Mouse (Mus musculus): Measurements from ENCODE around the gene Hs6st3. TPM values are rescaled to one million over a fixed set of nuclear protein-coding genes. Genes with fewer than 3 reads are reported as not detected.

Hs6st3 gene
- total RNA-seq, 2 experiments from 2014 or later, result 0.19 TPM; not detected in 1

DNA sequence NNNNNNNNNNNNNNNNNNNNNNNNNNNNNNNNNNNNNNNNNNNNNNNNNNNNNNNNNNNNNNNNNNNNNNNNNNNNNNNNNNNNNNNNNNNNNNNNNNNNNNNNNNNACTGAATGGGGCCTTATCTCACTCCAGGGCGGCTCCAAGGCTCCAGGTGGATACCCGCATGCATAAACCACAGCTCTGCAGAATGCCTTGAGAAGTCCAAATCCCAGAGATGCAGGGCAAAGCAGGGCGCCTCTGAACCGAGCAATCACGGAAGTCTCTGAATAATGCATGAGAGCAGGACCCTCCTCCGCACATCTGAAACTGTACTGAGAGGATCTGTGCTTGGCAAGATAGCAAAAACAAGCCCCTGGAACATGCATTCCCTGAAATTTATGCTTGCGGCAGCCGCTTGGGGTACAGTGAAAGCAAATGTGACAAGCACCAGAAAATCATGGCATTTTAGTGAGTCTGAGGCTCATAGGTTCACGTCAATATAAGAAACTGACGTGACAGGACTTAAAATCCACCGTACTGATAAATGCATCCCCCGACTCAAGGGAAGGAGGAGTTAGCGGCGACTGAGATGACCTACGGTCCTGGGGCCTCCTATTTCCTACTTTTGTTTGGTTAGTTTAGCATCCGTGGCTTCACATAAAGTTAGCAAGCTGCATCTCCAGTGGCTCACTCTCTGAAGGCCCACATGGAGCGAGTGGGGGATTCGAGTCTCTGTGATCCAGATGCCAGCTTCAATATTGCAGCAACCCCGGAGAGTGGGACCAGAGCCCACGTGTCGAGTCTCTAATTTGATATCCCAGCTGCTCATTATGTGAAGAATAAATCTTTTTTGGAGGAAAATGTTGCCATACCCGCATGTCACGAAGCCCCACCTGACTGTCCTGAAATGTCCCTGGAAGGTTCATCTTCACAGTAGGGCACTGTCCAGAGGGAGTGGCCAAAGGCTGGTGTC lies 719.5 kb downstream of the Hs6st3 start:
- intact Hi-C loops (cut with DNase I), result no loop called here
- DNase-seq, result no peak

- DNase-seq, result no peak
- intact Hi-C loops (cut with DNase I), result no loop called here
Measured at GRCm38 (mm10) chr14:119873617-119874016, 735.5 kb downstream of the Hs6st3 start.

GRCm38 (mm10) chr14:119892922-119893321 lies 754.8 kb downstream of the Hs6st3 start:
- DNase-seq, result no peak
- intact Hi-C loops (cut with DNase I), result no loop called here

DNA sequence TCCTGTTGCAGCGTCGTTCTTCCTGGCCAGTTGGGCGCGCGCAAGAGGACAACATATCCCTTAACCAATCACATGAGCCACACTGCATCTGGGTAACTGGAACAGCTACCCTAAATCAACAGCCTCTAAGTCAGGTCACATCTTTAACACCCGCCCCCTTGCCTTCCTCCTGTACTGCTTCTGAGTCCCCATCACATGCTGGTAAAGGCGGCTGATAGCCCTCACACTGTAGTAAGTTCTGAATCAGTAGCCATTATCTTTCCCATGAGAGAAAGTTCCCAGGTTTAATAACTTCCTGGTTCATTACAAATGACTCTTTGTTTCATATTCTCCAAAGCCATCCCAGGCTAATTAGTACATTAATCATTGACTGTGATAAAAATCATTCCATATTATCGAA lies 757.0 kb downstream of the Hs6st3 start:
- no peak for DNase-seq
- intact Hi-C loops (cut with DNase I), result no loop called here

- no peak for DNase-seq
- intact Hi-C loops (cut with DNase I), result no loop called here
Measured at GRCm38 (mm10) chr14:119895765-119896465, 757.8 kb downstream of the Hs6st3 start.

GRCm38 (mm10) chr14:119902486-119902885 lies 764.3 kb downstream of the Hs6st3 start:
- no peak for DNase-seq
- intact Hi-C loops (cut with DNase I), result no loop called here

GRCm38 (mm10) chr14:119908032-119908675 lies 770.0 kb downstream of the Hs6st3 start:
- intact Hi-C loops (cut with DNase I), result no loop called here
- DNase-seq, result no peak

DNA sequence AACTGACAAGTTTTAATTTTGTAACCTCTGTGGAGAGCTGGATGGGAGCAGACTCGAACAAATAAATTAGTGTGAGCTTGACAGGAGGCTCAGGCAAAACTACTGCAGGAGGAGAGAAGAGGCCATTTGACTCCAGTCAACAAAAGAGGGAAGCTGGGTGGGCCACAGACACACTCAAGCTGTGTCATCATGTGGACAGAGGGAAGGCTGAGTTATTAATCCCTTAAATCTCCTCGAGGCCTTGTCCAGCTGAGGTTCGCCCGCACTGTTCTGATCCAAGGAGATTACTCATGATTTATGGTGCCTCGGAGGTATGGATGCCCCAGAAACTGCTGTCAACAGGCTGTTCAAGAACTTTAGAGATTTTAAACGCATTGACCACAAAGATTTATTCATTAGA lies 776.4 kb downstream of the Hs6st3 start:
- intact Hi-C loops (cut with DNase I), result no loop called here
- no peak for DNase-seq

DNA sequence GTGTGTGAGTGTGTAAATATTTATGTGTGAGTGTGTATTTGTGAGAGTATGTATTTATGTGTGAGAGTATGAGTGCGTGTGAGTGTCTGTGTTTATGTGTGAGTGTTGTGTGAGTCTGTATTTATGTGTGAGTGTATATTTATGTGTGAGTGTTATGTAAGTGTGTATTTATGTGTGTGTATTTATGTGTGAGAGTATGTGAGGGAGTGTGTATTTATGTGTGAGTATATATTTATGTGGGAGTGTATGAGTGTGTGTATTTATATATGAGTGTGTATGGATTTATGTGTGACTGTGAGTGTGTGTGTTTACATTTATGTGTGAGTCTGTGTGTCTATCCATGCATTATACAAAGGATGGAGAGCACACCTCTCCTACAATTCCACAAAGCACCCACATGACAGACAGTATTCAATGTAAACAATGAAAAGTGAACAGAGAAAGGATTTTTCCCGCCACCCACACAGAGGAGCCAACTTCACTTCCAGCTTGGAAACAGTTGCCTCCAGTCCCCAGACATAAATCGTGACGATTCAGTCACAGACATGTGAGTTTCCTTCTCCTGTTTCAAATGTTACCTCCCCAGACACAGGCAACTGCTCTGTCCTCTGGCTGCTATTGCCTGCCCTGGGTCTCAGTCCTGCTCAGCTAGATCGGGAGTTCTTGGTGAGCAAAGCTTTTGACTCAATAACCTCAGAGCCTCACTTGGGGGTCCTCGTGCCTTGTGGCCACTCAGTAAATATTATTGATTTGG lies 780.3 kb downstream of the Hs6st3 start:
- DNase-seq, result no peak
- intact Hi-C loops (cut with DNase I), result no loop called here

DNA sequence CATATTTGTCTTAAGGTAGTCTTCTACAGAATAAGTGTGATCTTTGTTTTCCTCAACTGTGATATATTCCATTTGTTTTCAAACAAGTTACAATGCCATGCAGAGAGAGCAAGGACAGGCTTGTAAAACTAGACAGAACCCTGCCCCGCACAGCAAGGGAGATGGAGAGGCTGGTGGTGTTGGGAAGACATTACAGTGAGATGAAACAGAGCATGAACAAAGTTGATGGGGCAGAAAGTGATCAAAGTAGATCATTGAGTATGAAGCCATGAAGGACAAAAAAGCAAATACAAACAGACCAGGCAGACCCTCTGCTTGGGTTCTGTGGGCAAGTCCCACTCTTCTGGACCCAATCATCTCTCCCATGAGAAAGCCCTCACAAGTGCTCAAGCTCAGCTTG lies 781.0 kb downstream of the Hs6st3 start:
- intact Hi-C loops (cut with DNase I), result no loop called here
- no peak for DNase-seq

Other genes starting within 250 kb of the Hs6st3 start
- gene Dzip1, start 212.9 kb upstream of the Hs6st3 start, total RNA-seq (2021), result 1 to 10 TPM; 4.0 to 5.4 TPM
- gene Dnajc3, start 200.4 kb upstream of the Hs6st3 start, total RNA-seq (2021), result 10 to 100 TPM; 26.4 to 27.1 TPM
- 1 to 10 TPM; 6.5 to 7.5 TPM for gene Uggt2, start 38.9 kb upstream of the Hs6st3 start, total RNA-seq (2021)